Mouse (Mus musculus): ENCODE measurements around the gene Olfr630.
"Not testable (repeated sequence)": the region's sequence is repeated elsewhere in the genome, so short reads cannot be mapped to it uniquely, and the experiment has no call there.

Gene Olfr630

DNA sequence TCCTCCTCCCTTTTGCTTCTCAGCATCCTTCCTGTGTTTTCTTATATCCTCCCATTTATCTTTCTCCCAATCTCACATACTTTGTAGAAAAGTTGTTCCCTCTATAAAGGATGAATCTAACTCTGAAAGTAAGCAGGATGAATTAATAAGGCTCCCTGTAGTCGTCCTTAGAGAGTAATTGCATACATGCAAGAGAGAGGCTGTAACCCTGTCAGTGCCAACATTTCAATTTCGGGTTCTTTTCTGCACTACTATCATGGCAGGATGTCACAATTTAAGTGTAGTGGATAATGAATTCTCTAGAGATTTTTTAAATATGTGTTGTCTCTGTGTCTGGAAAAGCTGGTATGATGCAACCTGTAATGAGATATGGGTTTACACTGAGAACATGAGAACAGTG lies at the start of gene Olfr630:
Gene Olfr630, minus strand, starts transcription at position 101 of the 400 bp plus-strand sequence.
- DNase-seq (ENCODE audit: low spot score in 2 of 2): no peak

GRCm38 (mm10) chr7:103806856-103807255 lies 49.7 kb upstream of the Olfr630 start:
- no peak for DNase-seq (ENCODE audit: low spot score in 2 of 2)

DNA sequence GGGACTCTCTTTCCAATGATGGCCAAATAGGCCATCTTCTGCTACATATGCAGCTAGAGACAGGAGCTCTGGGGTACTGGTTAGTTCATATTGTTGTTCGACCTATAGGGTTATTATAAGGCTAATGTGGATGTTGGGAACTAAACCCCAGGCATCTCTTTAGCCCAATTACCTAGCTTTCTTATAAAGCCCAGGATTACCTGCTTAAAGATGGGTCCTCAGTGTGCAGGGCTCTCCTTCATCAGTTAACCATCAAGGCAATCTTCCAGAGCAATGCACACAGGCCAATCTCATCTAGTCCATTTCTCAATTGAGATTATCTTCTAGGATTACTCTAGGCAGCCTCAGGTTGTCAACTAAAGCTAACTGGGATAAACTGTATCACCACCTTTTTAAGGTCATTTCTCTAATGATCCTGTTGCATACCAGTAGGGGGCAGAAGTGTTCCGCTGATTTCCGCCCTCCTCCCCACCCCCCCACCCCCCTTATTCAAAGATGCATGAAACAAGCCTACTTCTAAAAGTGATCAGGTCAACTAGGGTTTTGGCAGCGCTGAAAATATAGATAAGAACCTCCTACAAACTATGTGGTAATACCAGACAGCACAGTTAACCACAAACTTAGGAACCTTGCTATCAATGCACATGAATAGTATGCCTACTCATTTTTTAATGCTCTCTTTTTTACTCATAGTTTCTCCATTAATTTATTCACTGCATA lies 35.7 kb upstream of the Olfr630 start:
- no peak for DNase-seq (ENCODE audit: low spot score in 2 of 2)

DNA sequence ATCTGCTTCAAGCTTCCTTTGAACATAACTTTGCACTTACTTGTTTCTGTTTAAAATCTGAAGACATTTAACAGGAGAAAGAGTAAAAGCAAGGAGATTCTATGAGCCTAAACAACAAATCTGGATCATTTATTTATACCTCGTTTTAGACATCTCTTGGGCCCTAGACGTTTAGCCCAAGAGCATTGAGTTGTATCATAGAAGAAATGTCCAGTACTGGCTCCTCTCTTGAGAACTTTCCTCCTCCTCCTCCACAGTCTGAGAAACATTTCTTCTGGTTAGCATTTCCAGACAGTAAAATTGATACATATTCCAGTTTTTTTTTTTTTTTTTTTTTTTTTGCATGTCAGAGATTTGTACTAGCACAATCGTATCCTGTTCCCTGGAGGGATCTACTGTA lies 34.6 kb upstream of the Olfr630 start, which contains the start of gene Olfr67:
Gene Olfr67, minus strand, starts transcription at position 101 of the 400 bp plus-strand sequence.
- no peak for DNase-seq (ENCODE audit: low spot score in 2 of 2)

DNA sequence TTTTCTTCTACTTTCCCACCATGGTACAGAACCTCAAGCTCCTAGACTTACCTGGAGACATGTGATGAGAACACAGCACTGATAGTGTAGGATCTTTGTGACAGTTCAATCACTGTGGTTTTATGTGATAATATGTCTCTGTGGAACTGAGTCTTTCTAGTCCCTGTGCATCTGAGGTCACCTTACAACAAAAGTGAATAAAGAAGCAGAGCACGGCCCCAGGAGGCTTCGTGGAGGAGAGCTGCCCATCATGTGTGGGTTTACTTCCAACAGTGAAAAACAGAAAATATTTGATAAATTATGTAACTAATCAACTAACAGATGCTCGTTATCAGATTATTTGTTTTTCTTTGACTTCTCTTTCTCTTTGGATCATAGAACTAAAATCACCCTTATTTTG lies 22.5 kb upstream of the Olfr630 start, which contains the start of gene Olfr68:
Gene Olfr68, minus strand, starts transcription at position 101 of the 400 bp plus-strand sequence.
- no peak for DNase-seq (ENCODE audit: low spot score in 2 of 2)

GRCm38 (mm10) chr7:103777652-103778051 lies 20.5 kb upstream of the Olfr630 start:
- not testable (repeated sequence) for DNase-seq (ENCODE audit: low spot score in 2 of 2)

- no peak for DNase-seq (ENCODE audit: low spot score in 2 of 2)
Measured at GRCm38 (mm10) chr7:103771494-103771893, 14.4 kb upstream of the Olfr630 start, which contains the start of gene Olfr69. Gene Olfr69, minus strand, starts transcription at chr7:103771594.

DNA sequence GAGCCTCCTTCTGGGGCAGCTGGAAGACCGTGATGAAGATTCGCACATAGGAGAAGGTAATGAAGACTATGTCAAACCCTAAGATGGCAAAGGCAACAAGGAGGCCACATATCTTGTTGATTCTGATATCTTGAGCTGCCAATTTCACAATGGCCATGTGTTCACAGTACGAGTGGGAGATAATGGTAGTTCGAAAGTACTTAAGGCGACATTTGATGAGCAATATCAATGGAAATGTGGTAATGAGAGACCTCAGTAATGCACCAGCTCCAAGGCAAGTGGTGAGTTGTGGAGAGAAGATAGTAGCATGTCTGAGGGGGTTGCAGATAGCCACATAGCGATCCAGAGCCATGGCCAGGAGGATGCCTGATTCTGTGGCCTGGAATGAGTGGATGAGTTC lies 10.6 kb upstream of the Olfr630 start:
- DNase-seq (ENCODE audit: low spot score in 2 of 2): not testable (repeated sequence)

DNA sequence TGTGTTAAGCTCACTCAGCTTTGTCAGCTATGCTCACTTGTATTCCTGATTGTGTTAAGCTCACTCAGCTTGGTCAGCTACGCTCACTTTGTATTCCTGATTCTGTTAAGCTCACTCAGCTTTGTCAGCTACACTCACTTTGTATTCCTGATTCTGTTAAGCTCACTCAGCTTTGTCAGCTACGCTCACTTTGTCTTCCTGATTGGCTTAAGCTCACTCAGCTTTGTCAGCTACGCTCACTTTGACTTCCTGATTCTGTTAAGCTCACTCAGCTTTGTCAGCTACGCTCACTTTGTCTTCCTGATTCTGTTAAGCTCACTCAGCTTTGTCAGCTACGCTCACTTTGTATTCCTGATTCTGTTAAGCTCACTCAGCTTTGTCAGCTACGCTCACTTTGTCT lies 5.1 kb upstream of the Olfr630 start:
- DNase-seq (ENCODE audit: low spot score in 2 of 2): not testable (repeated sequence)

DNA sequence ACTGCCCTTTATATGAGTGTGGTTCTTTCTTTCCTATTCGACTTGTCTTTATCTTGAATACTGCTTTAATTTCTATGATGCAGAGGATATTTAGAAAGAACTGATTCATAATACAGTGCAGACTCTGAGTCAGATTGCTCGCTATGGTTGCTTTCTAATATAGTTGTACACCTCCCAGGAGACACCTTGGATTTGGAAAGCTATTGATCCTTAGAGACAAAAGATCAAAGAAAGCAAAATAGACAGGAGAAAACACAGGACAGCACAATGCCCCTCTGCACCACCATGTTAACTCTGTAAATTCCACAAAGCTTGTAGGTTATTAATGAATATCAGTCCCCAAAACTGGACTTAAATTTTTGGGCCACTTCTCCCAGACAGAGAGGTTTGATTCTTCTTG lies 12.3 kb downstream of the Olfr630 start, which contains the start of gene Olfr629:
Gene Olfr629, minus strand, starts transcription at position 101 of the 400 bp plus-strand sequence.
- DNase-seq (ENCODE audit: low spot score in 2 of 2): no peak

DNA sequence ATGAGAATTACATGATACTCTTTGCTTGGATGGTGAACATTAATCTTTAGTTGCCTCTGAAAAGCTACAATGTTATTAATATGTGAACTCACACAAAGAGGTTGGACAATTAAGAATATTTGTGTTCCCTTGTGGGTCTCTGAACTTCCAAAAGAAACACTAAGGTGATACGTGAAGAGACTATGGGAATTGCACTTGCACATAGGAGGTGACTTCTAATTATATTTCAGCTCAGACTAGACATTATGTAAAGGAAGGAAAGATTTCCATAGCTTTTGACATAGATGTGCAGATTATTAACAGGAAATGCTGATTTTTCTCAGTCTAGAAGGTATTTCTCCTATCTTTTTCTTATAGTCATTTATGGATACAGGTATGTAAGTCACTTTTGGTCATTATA lies 27.1 kb downstream of the Olfr630 start, which contains the start of gene Olfr628:
Gene Olfr628, plus strand, starts transcription at position 301 of the 400 bp plus-strand sequence.
- no peak for DNase-seq (ENCODE audit: low spot score in 2 of 2)

DNA sequence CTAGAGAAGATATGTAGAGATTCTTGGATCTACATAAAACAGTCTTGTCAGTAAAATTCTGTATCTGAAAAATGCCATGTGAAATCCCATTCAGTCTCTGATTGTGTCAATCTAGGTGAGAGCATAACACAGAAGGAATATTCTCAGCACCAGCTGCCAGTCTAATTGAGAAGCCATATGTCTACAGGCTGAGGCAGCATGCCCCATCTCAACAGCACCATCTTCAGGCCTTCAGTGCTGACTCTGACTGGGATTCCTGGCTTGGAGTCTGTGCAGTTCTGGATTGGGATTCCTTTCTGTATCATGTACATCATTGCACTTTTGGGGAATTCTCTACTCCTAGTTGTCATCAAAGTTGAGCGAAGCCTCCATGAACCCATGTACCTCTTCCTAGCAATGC lies 40.7 kb downstream of the Olfr630 start:
- DNase-seq (ENCODE audit: low spot score in 2 of 2): not testable (repeated sequence)

DNA sequence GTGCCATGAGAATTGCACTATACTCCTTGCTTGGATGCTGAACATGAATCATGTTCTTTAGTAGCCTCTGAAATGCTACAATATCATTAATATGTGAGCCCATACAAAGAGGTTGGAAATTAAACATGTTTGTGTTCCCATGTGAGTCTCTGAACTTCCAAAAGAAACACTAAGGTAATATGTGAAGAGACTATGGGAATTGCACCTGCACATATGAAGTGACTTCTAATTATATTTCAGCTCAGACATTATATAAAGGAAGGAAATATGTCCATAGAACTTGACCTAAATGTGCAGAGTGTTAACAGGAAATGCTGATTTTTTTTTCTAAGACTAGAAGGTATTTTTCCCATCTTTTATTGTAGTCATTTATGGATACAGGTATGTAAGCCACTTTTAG lies 42.8 kb downstream of the Olfr630 start, which contains the start of gene Olfr243:
Gene Olfr243, plus strand, starts transcription at position 301 of the 400 bp plus-strand sequence.
- no peak for DNase-seq (ENCODE audit: low spot score in 2 of 2)

DNA sequence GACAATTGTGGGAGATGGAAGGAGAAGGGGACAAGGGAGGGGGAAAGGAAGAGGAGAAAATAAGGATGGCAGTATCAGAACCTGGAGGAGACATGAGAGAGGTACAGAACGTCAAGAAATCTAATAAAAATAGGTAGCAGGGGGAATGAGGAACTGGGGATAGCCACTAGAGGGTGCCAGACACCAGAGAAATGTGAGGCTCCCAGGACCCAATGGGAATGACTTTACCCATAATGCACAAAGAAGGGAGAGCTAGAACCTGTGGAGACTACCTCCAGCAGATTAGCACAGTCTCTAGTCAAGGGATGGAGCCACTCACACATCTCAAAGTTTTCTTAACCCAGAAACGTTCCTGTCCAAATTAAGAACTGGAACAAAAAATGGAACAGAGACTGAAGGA lies 45.1 kb downstream of the Olfr630 start:
- DNase-seq (ENCODE audit: low spot score in 2 of 2): no peak

All from right cerebral cortex, postnatal 36 days (tissue).